Mouse (Mus musculus) ES-Bruce4 (cell line): ENCODE data around the gene Ppt1.

Experiments used
- CTCF ChIP-seq: IDR thresholded peaks from one replicate; pipeline ENCODE4 v1.8.1; 2011; ENCODE audit warnings: low read depth, low read length
- EP300 ChIP-seq: IDR thresholded peaks from 2 replicates; pipeline ENCODE4 v1.6.1; 2011; ENCODE audit warnings: low read depth, low read length; ENCODE audit not compliant: insufficient read depth
- POLR2A ChIP-seq: IDR thresholded peaks from one replicate; pipeline ENCODE4 v1.8.1; 2011; ENCODE audit warnings: low read length; ENCODE audit not compliant: insufficient read depth

DNA sequence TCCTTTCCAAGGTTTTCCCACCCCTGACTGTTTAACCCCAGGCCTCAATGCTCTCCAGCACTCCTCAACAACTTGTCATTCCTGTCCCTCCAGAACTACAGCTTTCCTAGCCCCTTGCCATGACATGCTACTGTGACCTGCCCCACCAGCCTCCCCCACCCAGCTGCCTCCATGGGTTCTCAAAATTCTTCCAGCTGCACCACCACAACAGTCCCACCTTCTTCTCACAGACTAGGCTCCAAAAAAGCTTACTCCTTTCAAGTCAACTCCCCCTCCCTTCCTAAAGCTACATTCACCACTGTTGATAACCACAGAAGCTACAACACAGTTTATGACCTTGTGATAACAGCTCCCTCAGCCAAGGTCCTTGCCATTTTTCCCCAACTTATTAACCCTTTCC lies 8.4 kb upstream of the Ppt1 start:
- no peak for TF ChIP-seq POLR2A
- no peak for TF ChIP-seq CTCF
- no peak for TF ChIP-seq EP300
